Mouse (Mus musculus) telencephalon, adult 2 months (tissue): ENCODE measurements around the gene Rora.

ENCODE experiments used
- DNase-seq: peaks from one replicate; pipeline ENCODE4 v3.0.0-alpha.2; 2011; ENCODE audit warnings: low read depth, low spot score

The Rora gene

DNA sequence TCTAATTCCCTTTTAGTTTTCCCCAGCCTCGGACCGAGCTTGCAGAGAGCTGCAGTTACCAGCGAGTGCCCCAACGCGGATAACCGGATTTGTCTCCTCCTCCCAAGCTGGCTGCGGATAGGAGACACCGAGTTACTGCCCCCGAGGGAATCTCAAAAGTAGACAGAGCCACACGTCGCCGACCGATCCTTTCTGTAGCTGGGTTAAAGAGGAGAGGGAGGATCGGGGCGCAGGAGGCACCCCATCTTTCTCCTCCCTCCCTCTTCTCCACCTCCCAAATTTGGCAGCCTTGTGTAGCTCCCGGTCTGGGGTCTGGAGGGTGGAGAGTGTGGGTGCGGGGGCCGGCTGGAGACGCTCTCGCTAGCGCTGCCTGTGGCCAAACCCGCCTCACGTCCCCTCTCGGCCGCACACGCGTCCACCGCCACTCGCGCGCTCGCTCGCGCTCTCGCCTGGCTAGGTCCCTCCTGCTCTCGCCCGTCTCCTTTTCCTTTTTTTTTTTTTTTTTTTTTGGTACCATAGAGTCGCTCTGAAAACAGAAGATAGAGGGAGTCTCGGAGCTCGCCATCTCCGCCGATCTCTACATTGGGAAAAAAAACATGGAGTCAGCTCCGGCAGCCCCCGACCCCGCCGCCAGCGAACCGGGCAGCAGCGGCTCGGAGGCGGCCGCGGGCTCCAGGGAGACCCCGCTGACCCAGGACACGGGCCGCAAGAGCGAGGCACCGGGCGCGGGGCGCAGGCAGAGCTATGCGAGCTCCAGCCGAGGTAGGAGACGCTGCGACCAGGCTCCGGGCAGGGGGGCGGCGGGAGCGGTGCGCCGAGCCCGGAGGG is at the start of gene Rora:
Gene Rora (plus strand): TSS at position 576 of the 828 bp plus-strand sequence.
- DNase-seq: peak; percentile 72

- DNase-seq: no peak
These were observed 39.6 kb upstream of the Rora start for GRCm38 (mm10) chr9:68614006-68614405.

GRCm38 (mm10) chr9:68617116-68617515 is 36.5 kb upstream of the Rora start:
- no peak for DNase-seq

GRCm38 (mm10) chr9:68620036-68620435 is 33.5 kb upstream of the Rora start:
- no peak for DNase-seq

DNA sequence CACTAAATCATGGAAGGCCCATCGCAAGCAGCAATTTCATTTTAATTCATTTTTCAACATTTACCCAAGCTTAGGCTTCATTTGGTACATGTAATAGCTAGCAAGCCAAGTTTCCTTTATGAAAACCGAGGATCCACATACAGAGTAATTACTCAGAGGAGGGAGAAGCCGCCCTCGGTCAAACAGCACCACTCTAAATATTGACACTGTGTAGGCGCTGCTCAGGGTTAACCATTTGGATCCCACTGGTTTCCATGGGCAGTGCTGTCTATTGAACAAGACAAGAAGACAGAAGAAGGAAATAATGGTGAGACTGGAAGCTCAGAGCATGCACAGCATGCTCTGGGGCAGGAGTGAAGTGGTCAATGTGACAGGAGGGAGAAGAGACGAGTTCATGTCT is 33.1 kb upstream of the Rora start:
- DNase-seq: no peak

DNA sequence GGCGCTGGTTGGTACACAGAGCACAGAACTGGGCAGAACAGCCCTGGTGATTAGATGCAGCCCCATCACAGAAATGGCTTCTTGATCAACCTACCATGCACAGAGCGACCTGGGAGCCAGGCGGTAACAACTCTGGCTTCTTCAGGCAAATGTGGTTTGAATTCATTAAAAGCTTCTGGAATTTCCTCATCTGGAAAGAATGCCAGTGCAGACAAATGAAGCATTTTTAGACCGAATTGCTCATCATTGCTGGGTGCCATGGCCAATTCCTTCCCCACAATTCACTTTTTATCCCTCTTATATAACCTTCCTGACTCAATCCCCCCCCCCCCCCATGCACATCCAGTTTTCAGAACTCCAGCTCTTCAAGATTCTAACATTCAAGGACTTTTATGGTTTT is 28.6 kb upstream of the Rora start:
- no peak for DNase-seq

GRCm38 (mm10) chr9:68637301-68637700 is 16.3 kb upstream of the Rora start:
- no peak for DNase-seq

DNA sequence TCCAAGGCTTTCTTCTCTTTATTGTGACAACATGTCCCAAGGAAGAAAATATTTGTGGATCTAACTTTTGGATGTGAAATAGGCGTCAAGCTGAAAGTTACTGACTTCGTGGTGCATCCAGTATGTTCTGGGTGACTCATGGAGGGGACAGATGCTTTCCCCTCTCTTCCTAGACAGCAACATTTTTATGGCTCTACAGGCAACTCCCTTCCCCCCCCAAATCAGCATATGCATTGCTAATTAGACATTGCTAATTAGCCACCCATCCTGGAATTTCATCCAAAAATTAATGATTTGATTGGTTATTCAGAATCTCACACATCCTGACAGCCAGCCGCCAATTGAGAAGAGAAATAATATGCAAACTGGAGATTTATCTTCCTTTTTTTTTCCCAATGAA is 12.5 kb upstream of the Rora start:
- DNase-seq: no peak

- no peak for DNase-seq
These were observed 5.5 kb upstream of the Rora start for GRCm38 (mm10) chr9:68648061-68648460.

DNA sequence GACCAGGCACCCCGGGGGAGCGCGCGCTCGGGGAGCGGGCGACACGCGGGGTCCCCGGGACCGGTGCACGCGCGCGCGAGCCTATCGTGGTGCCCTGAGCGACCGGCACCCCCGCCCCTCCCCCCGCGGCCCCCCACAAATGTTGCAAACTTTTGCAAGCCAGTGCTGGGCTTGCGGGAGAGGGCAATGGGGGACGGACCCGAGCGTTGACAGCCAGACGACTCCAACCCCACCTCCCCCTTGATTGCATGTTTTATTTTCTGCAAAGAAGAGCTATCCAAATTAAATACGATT is 400 bp downstream of the Rora start:
- DNase-seq: no peak

- no peak for DNase-seq
These were observed 889 bp downstream of the Rora start for GRCm38 (mm10) chr9:68654333-68655017.

DNA sequence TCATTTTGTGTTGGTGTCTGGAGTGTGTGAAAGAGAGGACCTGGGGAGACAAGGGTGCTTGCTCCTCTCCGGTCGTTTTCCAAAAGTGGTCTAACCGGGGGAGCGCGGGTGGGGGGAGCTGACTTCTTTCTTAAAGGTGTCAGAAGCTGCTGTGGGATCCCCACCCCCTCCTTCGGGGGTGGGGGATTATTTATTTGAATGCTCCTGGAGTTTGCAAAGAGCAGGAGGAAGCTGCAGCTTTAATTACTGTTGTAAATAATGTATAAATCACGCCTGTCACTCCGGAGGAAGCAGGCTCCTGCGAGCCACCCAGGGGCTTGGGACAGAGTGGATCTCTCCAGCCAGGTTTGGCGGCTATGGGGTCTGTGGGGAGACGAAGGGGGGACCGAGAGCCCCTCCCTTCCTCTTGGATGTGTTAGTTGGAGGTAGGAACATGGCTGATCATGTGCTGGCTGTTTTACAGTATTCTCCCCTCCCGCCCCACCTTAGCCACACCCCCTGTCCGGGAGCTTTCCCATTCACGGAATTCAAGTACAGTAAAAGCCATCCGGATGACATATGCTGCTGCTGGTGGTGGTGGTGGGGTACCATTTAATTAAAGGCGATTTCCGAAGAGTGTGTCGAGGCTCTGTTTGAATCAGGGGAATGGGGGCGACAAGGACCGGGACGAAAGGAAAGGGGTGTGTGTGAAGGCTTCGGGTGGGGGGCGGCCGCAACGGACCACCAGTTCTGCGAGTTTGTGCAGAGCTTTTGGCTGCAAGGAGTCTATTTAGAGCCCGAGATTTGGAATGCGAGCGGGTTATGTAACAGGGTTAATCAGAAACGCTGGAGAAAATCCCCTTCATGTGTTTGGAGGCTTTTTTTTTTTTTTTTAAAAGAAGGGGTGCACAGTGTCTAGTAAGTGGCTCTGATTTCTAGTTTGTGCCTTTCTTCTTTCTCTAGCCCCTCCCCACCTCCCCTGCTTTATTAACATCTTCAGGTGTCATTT is 1.7 kb downstream of the Rora start:
- DNase-seq: no peak

DNA sequence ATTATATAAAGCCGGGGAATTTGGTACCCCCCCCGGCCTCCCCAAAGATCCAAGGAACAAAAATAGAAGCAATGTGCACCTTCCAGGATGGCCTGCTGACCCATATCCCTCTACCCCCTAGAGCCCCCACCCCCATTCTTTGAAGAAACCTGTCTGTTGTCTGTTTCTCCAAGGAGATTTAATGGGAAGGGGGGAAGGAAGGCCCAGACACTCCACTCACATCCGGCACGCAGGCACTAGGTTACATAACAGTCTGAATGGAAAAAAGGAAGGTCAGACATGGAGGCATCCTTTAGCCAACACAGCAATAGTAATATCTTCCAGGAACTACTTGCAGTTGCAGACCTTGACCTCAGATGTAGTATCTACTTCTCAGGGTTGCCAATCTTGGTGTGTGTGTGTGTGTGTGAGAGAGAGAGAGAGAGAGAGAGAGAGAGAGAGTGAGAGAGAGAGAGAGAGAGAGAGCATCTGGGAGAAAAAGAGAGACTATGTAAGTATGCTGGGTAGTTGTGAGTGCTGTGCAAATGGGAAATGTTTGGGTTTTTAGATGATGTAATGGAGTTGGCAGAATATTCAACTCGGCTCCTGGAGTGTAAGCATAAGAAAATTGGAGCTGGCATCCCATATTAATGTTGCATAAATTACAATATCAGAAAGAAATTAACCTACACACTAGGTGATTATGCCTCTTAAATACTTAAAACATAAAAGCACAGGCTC is 2.6 kb downstream of the Rora start:
- DNase-seq: no peak

- DNase-seq: no peak
These were observed 3.2 kb downstream of the Rora start for GRCm38 (mm10) chr9:68656796-68657130.

- DNase-seq: no peak
These were observed 17.1 kb downstream of the Rora start for GRCm38 (mm10) chr9:68670731-68671130.

GRCm38 (mm10) chr9:68672459-68672858 is 18.9 kb downstream of the Rora start:
- no peak for DNase-seq

- no peak for DNase-seq
These were observed 19.6 kb downstream of the Rora start for GRCm38 (mm10) chr9:68673221-68673620.

GRCm38 (mm10) chr9:68679871-68680374 is 26.3 kb downstream of the Rora start:
- no peak for DNase-seq

- no peak for DNase-seq
These were observed 30.4 kb downstream of the Rora start for GRCm38 (mm10) chr9:68683938-68684337.

DNA sequence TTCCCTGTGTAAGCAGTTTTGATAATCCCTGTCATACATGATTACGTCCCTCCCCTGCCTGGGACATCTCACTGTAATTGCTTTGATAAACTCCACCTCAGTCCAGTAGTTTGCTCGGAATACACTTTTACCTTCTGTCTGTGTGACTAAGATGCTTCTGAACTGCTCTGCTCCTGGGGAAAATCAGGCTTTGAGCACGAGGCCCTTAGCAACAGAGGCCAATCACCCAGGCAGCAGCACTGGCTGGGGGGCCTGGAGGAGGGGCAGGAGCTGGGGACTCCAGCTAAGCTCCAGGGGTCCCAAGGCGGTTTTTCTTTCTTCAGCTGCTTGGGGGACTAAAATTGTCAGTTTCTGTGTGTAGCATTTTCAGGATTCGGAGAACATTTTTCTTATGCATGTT is 32.0 kb downstream of the Rora start:
- DNase-seq: no peak

DNA sequence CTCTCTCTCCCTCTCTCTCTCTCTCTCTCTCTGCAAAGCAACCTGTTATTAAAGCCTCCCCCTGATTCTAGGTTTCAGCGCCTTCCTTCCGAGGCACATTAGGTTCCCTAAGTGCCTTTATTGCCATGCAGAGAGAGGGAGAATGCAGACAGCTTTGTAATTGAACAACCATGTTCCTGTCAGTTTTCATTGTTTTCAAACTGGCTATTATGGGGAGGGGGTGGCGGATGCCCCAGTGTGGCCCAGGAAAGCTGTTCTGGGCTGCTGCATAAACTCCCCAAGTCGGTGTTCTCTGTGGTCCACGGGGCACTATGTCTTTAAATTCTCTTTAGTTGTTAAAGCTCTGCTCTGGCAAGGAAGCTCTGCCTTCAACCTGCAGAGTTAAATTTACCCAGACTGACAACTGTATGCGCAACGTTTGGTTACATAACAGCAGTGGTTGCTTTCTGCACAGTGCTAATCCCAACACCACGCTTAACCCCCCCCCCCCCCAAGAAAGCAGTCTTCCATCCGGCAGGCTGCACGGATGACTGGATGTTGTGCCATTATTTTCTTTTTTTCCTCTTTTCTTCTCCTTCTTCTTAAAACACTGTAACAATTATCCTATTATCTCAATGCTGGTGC is 33.8 kb downstream of the Rora start:
- DNase-seq: peak; percentile 62
